ENCODE assay signal across 9 mouse cellular contexts in genomic region chr4:128666362-128666761, GRCm38 (mm10). TPM values are rescaled to one million over a fixed set of nuclear protein-coding genes. Genes with fewer than 3 reads are reported as not detected.
DNase-seq lines count a peak whose midpoint lies in the region; ATAC-seq and TF ChIP-seq lines count a peak whose summit lies in the region.
"Not testable (repeated sequence)": the region's sequence is repeated elsewhere in the genome, so short reads cannot be mapped to it uniquely, and the experiment has no call there.
"Had no signal": no experiment of that assay in that cellular context is flagged by ENCODE, and none has a peak within 500 bp of the region (broad histone marks: within the 10 kb centered on the region; RNA-seq: fewer than 3 reads in every experiment).

No protein-coding gene starts in this region.

- not testable (repeated sequence) for H3K79me2 ChIP-seq in liver, adult 2 months (ENCODE audit: control insufficient read depth, insufficient read depth, low read length)

- H3K36me3 ChIP-seq in heart, embryonic 10.5 days; liver, adult 2 months (ENCODE audit: control insufficient read depth, insufficient read depth, low read length); lung, postnatal 0 days (ENCODE audit: insufficient read depth, low read length): not testable (repeated sequence)

- H3K27me3 ChIP-seq in heart, embryonic 10.5 days (ENCODE audit: insufficient read depth, poor library complexity, severe bottlenecking), result peaks cover 12% of the 10 kb centered on the region
- not testable (repeated sequence) for H3K27me3 ChIP-seq in liver, adult 2 months (ENCODE audit: control insufficient read depth, insufficient read depth, low read length); lung, postnatal 0 days (replicated peaks; ENCODE audit: insufficient read depth, low read length)

- peak; percentile 78 to 85 for DNase-seq in cerebellum, postnatal 10 days
- DNase-seq in heart, embryonic 10.5 days (ENCODE audit: low spot score); lung, postnatal 0 days (ENCODE audit: low spot score): not testable (repeated sequence)
- DNase-seq in kidney, adult 9 months, result peak; percentile 30
- DNase-seq in liver, adult 2 months (ENCODE audit: extremely low read depth, low read depth, low spot score), result peak; percentile 28

- not testable (repeated sequence) for H3K9me3 ChIP-seq in heart, embryonic 10.5 days; lung, postnatal 0 days (ENCODE audit: low read length)

- peak; percentile 86 for ATAC-seq in granulocyte monocyte progenitor cell, adult 5-6 weeks (replicated peaks; ENCODE audit: poor library complexity, severe bottlenecking)
- peak; percentile 54; the same call in 1 of the 2 replicates for ATAC-seq in lung, postnatal 0 days
- ATAC-seq in megakaryocyte progenitor cell, adult 5-6 weeks (replicated peaks; ENCODE audit: poor library complexity), result peak; percentile 67

- WGBS in heart, embryonic 10.5 days, result 57% methylated on average over 7 of the region's 7 CpGs
- WGBS in liver, adult 2 months, result 58% methylated on average over 7 of the region's 7 CpGs
- WGBS in lung, postnatal 0 days, result 50% methylated on average over 7 of the region's 7 CpGs

- not testable (repeated sequence) for TF ChIP-seq EP300 in lung, postnatal 0 days (IDR thresholded peaks at IDR 0.05)

- H3K9ac ChIP-seq in liver, adult 2 months (ENCODE audit: low read depth, low read length); lung, postnatal 0 days (replicated peaks; ENCODE audit: low read depth): not testable (repeated sequence)

- 0 out of 2 replicates have a peak overlapping the region, but pooled peaks have one; percentile 16 for H3K27ac ChIP-seq in heart, embryonic 10.5 days
- not testable (repeated sequence) for H3K27ac ChIP-seq in liver, adult 2 months (replicated peaks; ENCODE audit: insufficient read depth, low read depth, low read length); lung, postnatal 0 days (ENCODE audit: low read length)

- not testable (repeated sequence) for TF ChIP-seq CTCF in liver, adult 2 months (IDR thresholded peaks at IDR 0.05; ENCODE audit: low read depth, low read length); lung, postnatal 0 days (IDR thresholded peaks at IDR 0.05)

- not testable (repeated sequence) for H3K4me3 ChIP-seq in heart, embryonic 10.5 days; liver, adult 2 months (ENCODE audit: insufficient read depth, low read depth, low read length); lung, postnatal 0 days (ENCODE audit: low read depth, low read length)

- TF ChIP-seq POLR2A in liver, adult 2 months (IDR thresholded peaks at IDR 0.05; ENCODE audit: extremely low read depth, insufficient read depth, low read length), result not testable (repeated sequence)

- H3K4me2 ChIP-seq in lung, postnatal 0 days (replicated peaks; ENCODE audit: low read depth, low read length), result not testable (repeated sequence)

- not testable (repeated sequence) for H3K4me1 ChIP-seq in heart, embryonic 10.5 days; liver, adult 2 months (ENCODE audit: control insufficient read depth, insufficient read depth, low read length); lung, postnatal 0 days (ENCODE audit: insufficient read depth, low read depth, low read length)

RNA-seq across cellular contexts. Expression of gene Phc2, which starts 11.9 kb away (rescaled TPM):
- 33.7 and 47.2 TPM in 2 replicates for total RNA-seq in granulocyte monocyte progenitor cell, adult 5-6 weeks (2014; fragmentation: Nextera tagmentation)
- total RNA-seq in granulocyte monocyte progenitor cell, adult 5-6 weeks (2017), result 8.7 and 17.5 TPM in 2 replicates
- polyA plus RNA-seq in heart, embryonic 10.5 days (2016; fragmentation: Nextera tagmentation; extraction: Ambion mirVana), result 24.5 and 35.2 TPM in 2 replicates
- total RNA-seq in liver, adult 2 months (2014; rRNA removed), result 7.7 and 12.6 TPM in 2 replicates
- 28.7 and 32.3 TPM in 2 replicates for polyA plus RNA-seq in liver, adult 2 months (2012; rRNA removed)
- 53.6 and 56.3 TPM in 2 replicates for polyA plus RNA-seq in lung, postnatal 0 days (2015; fragmentation: Nextera tagmentation; extraction: Ambion mirVana)
- total RNA-seq in megakaryocyte progenitor cell, adult 5-6 weeks (2015), result 28.0 and 35.0 TPM in 2 replicates
- total RNA-seq in megakaryocyte progenitor cell, adult 5-6 weeks (2017), result 13.9 and 21.2 TPM in 2 replicates

RNA-seq across cellular contexts. Expression of gene Tlr12, which starts 47.9 kb away (rescaled TPM):
- total RNA-seq in granulocyte monocyte progenitor cell, adult 5-6 weeks (2014; fragmentation: Nextera tagmentation), result 0.82 and 2.3 TPM in 2 replicates
- total RNA-seq in granulocyte monocyte progenitor cell, adult 5-6 weeks (2017), result 0.13 TPM in 1 of 2 replicates, not detected in the other
- 0.30 and 0.57 TPM in 2 replicates for polyA plus RNA-seq in heart, embryonic 10.5 days (2016; fragmentation: Nextera tagmentation; extraction: Ambion mirVana)
- total RNA-seq in liver, adult 2 months (2014; rRNA removed), result 4.2 and 4.9 TPM in 2 replicates
- 3.1 and 5.5 TPM in 2 replicates for polyA plus RNA-seq in liver, adult 2 months (2012; rRNA removed)
- 2.2 and 3.0 TPM in 2 replicates for polyA plus RNA-seq in lung, postnatal 0 days (2015; fragmentation: Nextera tagmentation; extraction: Ambion mirVana)
- 0.15 and 0.49 TPM in 2 replicates for total RNA-seq in megakaryocyte progenitor cell, adult 5-6 weeks (2015)
- total RNA-seq in megakaryocyte progenitor cell, adult 5-6 weeks (2017), result 0.27 and 1.2 TPM in 2 replicates
- total RNA-seq: ES-E14; gastrocnemius, adult 8-10 months had no signal

RNA-seq across cellular contexts. Expression of gene Zscan20, which starts 56.5 kb away (rescaled TPM):
- total RNA-seq in granulocyte monocyte progenitor cell, adult 5-6 weeks (2014; fragmentation: Nextera tagmentation), result 3.0 and 11.8 TPM in 2 replicates
- total RNA-seq in granulocyte monocyte progenitor cell, adult 5-6 weeks (2017), result 2.2 and 3.0 TPM in 2 replicates
- polyA plus RNA-seq in heart, embryonic 10.5 days (2016; fragmentation: Nextera tagmentation; extraction: Ambion mirVana), result 5.0 and 5.1 TPM in 2 replicates
- total RNA-seq in liver, adult 2 months (2014; rRNA removed), result 1.4 and 1.7 TPM in 2 replicates
- 1.0 and 1.2 TPM in 2 replicates for polyA plus RNA-seq in liver, adult 2 months (2012; rRNA removed)
- 1.1 and 1.5 TPM in 2 replicates for polyA plus RNA-seq in lung, postnatal 0 days (2015; fragmentation: Nextera tagmentation; extraction: Ambion mirVana)
- total RNA-seq in megakaryocyte progenitor cell, adult 5-6 weeks (2015), result 1.8 and 2.2 TPM in 2 replicates
- total RNA-seq in megakaryocyte progenitor cell, adult 5-6 weeks (2017), result 3.2 and 4.9 TPM in 2 replicates
